Mouse (Mus musculus) kidney, adult 2 months (tissue): Measurements from ENCODE around the gene Stk11. TPM values are rescaled to one million over a fixed set of nuclear protein-coding genes. Genes with fewer than 3 reads are reported as not detected.

Experiments used
- DNase-seq: peaks from one replicate; pipeline ENCODE4 v3.0.0; 2021
- H3K27ac ChIP-seq: fragments of 200-500 bp; 2 replicates; pipeline ENCODE4 v1.5.1; 2012; ENCODE audit warnings: low read depth, low read length, control low read depth, inconsistent platforms; ENCODE audit not compliant: insufficient read depth
- H3K27me3 ChIP-seq: fragments of 200-500 bp; replicated peaks from 2 replicates; pipeline ENCODE4 v1.6.1; 2012; ENCODE audit warnings: mild to moderate bottlenecking, moderate library complexity, low read length, inconsistent platforms; ENCODE audit not compliant: control insufficient read depth, insufficient read depth
- H3K36me3 ChIP-seq: fragments of 200-500 bp; 2 replicates; pipeline ENCODE4 v1.6.1; 2012; ENCODE audit warnings: mild to moderate bottlenecking, moderate library complexity, low read length, inconsistent platforms; ENCODE audit not compliant: control insufficient read depth, insufficient read depth
- H3K4me1 ChIP-seq: fragments of 200-500 bp; 2 replicates; pipeline ENCODE4 v1.6.1; 2011; ENCODE audit warnings: low read length; ENCODE audit not compliant: control insufficient read depth, insufficient read depth
- H3K4me3 ChIP-seq: fragments of 200-500 bp; 2 replicates; pipeline ENCODE4 v1.5.1; 2011; ENCODE audit warnings: mild to moderate bottlenecking, low read depth, low read length, control low read depth; ENCODE audit not compliant: insufficient read depth
- CTCF ChIP-seq: fragments of 200-500 bp; conservative IDR thresholded peaks from 2 replicates; pipeline ENCODE4 v1.5.1; 2011; ENCODE audit warnings: low read depth, mild to moderate bottlenecking, control low read depth, low read length, moderate library complexity, mixed read lengths; ENCODE audit not compliant: insufficient read depth, insufficient read length
- POLR2A ChIP-seq: fragments of 200-500 bp; IDR thresholded peaks from one replicate; pipeline ENCODE4 v1.6.1; 2011; ENCODE audit warnings: low read depth, low read length, control low read depth
- WGBS: fragments of 180-500 bp; shearing (Covaris S2); methylation state at CpG from one replicate; pipeline ENCODE4 v1.1.7; 2018; 5-methylcytosine and 5-hydroxymethylcytosine counted together
- polyA plus RNA-seq: library from polyadenylated mRNA; depleted of rRNA; stranded (reverse); fragments of >200 nt; gene quantifications from 2 replicates; pipeline ENCODE4 v1.2.3, GENCODE M21; 2012

Gene Stk11
- polyA plus RNA-seq, 1 experiment: 114 TPM

DNA sequence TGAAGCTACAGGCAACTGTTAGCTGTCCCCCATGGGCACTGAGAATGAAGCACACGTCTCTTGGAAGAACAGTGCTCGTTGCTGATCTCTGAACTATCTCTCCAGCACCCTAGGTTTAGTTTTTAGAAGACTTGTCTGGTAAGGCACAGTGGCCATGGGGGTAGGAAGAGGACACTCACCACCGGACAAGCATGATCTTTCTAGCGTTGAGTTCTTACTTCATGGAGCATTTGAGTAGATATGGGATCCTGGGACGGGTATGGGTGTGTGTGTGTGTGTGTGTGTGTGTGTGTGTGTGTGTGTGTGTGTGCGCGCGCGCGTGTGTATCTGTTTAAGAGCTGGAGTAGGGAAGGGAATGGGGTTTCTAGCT, 25.0 kb downstream of the Stk11 start, which contains the start of gene Cbarp:
Gene Cbarp, minus strand, starts transcription at position 170 of the 370 bp plus-strand sequence.
- Histone ChIP-seq H3K36me3 (no peaks in the 10 kb centered on the region), H3K4me1 (peaks cover 6% of the 10 kb centered on the region; the same call in 1 of the 2 replicates), H3K27ac (peak within 1 kb of the TSS; percentile 78), H3K4me3 (peak within 1 kb of the TSS; percentile 44), H3K27me3 (no peaks in the 10 kb centered on the region)
- TF ChIP-seq CTCF (no peak), POLR2A (no peak)
- WGBS: 81% methylated on average over 10 of the region's 10 CpGs
- DNase-seq: no peak

DNA sequence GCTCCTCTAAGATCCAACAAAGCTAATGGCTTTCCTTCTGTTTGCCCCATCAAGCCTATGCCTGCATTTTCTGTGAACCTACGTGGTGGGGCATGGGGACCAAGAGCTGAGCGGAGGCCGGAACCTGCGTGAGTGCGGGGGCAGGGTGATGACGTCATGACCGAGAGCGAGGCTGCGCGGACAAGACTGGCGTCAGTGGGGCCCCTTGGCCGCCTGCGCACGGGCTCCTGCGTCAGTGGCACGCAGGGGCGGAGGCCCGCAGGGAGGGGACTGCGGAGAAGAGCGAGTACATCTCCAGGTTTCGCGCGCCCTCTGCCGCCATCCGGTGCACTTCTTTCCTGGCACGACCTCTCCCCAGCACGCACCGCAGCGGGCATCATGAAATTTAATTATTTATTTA, 25.6 kb downstream of the Stk11 start:
- peak overlapping the region; percentile 44 for H3K4me3 ChIP-seq
- DNase-seq: peak; percentile 98
- H3K4me1 ChIP-seq: peaks cover 10% of the 10 kb centered on the region
- no peaks in the 10 kb centered on the region for H3K27me3 ChIP-seq
- no peaks in the 10 kb centered on the region for H3K36me3 ChIP-seq
- peak overlapping the region; percentile 78 for H3K27ac ChIP-seq
- WGBS: under 1% methylated on average over 29 of the region's 29 CpGs
- peak; percentile 82 for TF ChIP-seq CTCF
- TF ChIP-seq POLR2A: peak; percentile 23

DNA sequence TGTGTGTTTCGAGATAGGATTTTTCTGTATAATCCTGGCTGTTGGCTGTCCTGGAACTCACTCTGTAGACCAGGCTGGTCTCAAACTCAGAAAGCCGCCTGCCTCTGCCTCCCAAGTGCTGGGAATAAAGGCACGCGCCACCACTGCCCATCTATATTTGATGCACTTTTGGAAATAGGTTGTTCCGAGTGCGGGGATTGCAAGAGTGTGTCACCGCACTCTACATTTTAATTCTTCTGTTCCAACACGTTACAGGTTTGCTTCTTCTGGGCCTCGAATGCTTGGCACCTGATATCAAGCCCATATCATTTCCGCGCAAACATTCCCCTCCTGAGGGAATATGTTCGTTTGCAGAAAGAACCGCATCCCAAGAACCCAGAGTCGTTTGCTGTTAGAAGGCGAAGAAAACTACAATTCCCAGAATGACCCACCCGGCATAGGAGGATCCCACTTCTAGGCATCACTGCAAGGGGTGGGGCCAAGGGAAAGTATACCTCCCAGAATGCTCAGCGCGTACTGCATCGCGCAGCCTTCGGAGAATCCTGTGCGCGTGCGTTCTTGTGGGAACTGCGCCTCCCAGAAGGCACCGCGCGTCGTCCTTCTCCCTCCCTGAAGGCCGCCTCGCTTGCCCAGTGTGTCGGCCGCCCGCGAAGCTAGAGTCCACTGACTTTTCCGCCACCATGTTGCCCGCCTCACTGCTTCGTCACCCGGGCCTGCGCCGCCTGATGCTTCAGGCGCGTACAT, 26.4 kb downstream of the Stk11 start:
- TF ChIP-seq POLR2A (peak; percentile 87), CTCF (no peak)
- peak overlapping the region; percentile 77 for H3K4me3 ChIP-seq
- DNase-seq: peak; percentile 99
- H3K27ac ChIP-seq: peak overlapping the region; percentile 96
- WGBS: under 1% methylated on average over 43 of the region's 43 CpGs
- no peaks in the 10 kb centered on the region for H3K27me3 ChIP-seq
- H3K4me1 ChIP-seq: peaks cover 16% of the 10 kb centered on the region
- no peaks in the 10 kb centered on the region for H3K36me3 ChIP-seq

GRCm38 (mm10) chr10:80142530-80142925, 26.9 kb downstream of the Stk11 start:
- Histone ChIP-seq H3K27me3 (no peaks in the 10 kb centered on the region), H3K27ac (peak overlapping the region; percentile 96), H3K36me3 (no peaks in the 10 kb centered on the region), H3K4me3 (peak overlapping the region; percentile 77), H3K4me1 (peaks cover 22% of the 10 kb centered on the region)
- DNase-seq: peak; percentile 79
- WGBS: under 1% methylated on average over 15 of the region's 15 CpGs
- no peak for TF ChIP-seq POLR2A
- TF ChIP-seq CTCF: no peak

DNA sequence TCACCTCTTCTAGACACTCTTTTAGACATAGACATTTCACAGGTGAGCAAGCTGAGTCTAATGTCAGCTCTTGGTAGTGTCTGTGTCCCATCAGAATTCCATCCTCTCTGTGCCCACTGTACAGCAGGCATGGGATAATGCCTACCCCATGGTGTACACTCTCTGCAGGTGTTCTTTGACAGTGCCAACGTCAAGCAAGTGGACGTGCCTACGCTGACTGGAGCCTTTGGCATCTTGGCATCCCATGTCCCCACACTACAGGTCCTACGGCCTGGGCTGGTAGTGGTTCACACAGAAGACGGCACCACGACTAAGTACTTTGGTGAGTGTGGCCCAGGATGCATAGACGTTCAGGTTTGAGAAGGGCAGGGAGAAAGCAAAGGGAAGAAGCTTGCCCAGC, 28.1 kb downstream of the Stk11 start:
- peaks cover 23% of the 10 kb centered on the region for H3K4me1 ChIP-seq
- H3K4me3 ChIP-seq: no peak overlapping the region
- H3K36me3 ChIP-seq: no peaks in the 10 kb centered on the region
- no peak overlapping the region for H3K27ac ChIP-seq
- no peak for TF ChIP-seq CTCF
- TF ChIP-seq POLR2A: no peak
- WGBS: 80% methylated on average over 7 of the region's 7 CpGs
- no peak for DNase-seq
- H3K27me3 ChIP-seq: no peaks in the 10 kb centered on the region

DNA sequence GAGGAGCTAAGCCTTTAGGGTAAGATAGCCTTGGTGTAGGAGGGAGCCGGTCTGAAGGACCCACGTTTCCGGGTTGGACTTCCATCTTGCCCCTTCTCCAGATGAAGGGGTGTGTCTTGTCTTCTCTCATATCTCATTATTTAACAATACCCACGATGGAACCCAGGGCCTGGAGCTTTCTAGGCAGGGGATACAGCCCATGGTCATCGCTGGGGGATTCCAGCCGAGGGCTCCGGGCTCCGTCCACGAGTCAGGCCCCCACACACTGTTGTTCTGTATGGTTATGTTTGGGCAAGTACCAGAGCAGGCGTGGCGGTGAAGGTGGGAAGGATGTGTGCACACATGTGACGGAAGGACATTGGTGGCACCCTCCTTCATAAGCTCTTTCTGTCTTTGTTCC, 28.6 kb downstream of the Stk11 start:
- TF ChIP-seq POLR2A (no peak), CTCF (no peak)
- no peak overlapping the region for H3K27ac ChIP-seq
- no peaks in the 10 kb centered on the region for H3K27me3 ChIP-seq
- WGBS: 87% methylated on average over 12 of the region's 12 CpGs
- H3K4me1 ChIP-seq: peaks cover 23% of the 10 kb centered on the region
- no peak for DNase-seq
- H3K36me3 ChIP-seq: no peaks in the 10 kb centered on the region
- no peak overlapping the region for H3K4me3 ChIP-seq
